Mouse (Mus musculus): Measurements from ENCODE around the gene St3gal3.

The St3gal3 gene

DNA sequence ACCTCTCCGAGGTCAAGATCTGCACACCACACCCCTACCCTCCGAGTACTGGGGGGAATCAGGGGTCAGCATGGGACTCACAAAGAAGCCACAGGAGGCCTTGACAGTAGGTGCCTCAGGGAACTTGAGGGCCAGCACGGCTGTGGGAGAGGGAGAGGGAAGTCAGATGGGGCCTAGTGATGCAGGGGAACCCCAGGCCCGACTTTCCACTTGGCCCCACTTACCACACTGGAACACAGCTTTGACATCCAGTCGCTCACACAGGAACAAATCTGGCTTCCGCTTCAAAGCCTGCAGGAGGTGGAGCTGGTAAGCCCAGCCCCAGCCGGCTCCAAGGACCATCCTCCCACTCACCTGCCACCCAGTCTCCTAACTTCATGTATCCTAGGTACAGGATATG is 239.4 kb downstream of the St3gal3 start:
- no peak for DNase-seq (ENCODE audit: low spot score in 2 of 2)

DNA sequence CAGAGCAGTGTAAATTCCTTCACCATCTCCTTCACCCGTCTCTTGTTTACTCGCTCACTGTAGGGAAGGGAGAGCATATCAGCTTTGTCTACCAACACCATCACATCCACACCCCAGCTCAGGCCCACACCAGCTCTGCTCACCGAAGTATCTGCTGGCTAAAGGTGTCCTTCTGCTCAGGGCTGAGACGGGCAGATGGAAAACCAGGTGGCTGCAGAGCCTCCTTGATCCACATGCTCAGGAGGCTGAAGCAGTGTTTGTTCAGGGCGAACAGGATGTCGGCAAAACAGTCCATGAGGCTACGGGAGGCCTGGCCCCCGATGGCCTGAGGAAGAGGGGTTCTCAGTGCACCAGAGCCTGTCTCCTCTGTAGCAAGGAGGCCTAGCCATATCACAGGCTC is 240.1 kb downstream of the St3gal3 start:
- DNase-seq (ENCODE audit: low spot score in 2 of 2): no peak

GRCm38 (mm10) chr4:117893376-117893775 is 241.3 kb downstream of the St3gal3 start:
- no peak for DNase-seq (ENCODE audit: low spot score in 2 of 2)

- peak; percentile 72 to 88 for DNase-seq (ENCODE audit: low spot score in 2 of 2)
Observed at GRCm38 (mm10) chr4:117891738-117892161, 243.0 kb downstream of the St3gal3 start, which contains the start of gene Dph2. Dph2 (minus strand) TSS chr4:117892032.

- DNase-seq (ENCODE audit: low spot score in 2 of 2): no peak
Observed at GRCm38 (mm10) chr4:117890750-117891149, 244.0 kb downstream of the St3gal3 start.

GRCm38 (mm10) chr4:117890031-117890430 is 244.7 kb downstream of the St3gal3 start:
- no peak for DNase-seq (ENCODE audit: low spot score in 2 of 2)

GRCm38 (mm10) chr4:117889471-117889870 is 245.2 kb downstream of the St3gal3 start:
- DNase-seq (ENCODE audit: low spot score in 2 of 2): no peak

DNA sequence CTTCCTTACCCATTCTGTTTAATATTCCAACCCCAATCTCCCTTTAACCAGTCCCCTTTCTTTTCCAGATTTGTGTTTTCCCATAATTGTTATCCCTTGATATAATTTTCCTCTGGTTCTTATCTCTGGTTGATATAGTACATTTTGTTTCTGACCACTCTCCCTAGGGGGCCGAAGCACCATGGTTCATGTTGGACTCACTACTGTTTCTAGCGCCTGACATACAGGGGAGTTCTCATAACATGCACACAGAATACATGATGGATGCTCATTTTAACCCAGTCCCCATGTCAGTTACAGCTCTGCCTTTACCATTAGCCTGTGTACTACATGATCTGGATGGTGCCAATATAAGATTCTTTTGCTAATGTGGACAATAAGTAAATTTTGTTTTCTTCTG is 246.8 kb downstream of the St3gal3 start:
- no peak for DNase-seq (ENCODE audit: low spot score in 2 of 2)

GRCm38 (mm10) chr4:117887133-117887532 is 247.6 kb downstream of the St3gal3 start, which contains the start of gene Atp6v0b:
Atp6v0b (minus strand) TSS chr4:117887333.
- DNase-seq (ENCODE audit: low spot score in 2 of 2): peak; percentile 94 to 95

DNA sequence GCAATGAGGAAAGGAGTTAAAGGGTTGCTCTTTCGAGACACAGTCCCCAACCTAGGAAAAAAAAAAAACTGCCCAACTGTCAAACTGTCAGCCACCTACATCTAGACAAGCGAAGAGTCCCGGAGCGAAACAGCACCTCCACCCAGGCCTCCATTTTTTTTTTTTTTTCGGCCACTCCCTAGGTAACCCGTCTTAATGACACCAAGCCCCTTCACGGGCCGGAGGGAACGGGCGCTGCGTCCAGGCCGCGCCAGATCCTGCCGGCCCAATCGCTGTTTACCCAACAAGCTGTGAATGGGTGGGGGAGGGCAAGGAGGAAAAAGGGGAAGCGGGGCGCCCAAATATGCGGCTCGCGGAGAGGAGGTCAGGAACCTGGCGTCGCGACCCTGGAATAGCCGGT is 248.1 kb downstream of the St3gal3 start:
- no peak for DNase-seq (ENCODE audit: low spot score in 2 of 2)

- DNase-seq (ENCODE audit: low spot score in 2 of 2): no peak
Observed at GRCm38 (mm10) chr4:117885994-117886393, 248.7 kb downstream of the St3gal3 start.

DNA sequence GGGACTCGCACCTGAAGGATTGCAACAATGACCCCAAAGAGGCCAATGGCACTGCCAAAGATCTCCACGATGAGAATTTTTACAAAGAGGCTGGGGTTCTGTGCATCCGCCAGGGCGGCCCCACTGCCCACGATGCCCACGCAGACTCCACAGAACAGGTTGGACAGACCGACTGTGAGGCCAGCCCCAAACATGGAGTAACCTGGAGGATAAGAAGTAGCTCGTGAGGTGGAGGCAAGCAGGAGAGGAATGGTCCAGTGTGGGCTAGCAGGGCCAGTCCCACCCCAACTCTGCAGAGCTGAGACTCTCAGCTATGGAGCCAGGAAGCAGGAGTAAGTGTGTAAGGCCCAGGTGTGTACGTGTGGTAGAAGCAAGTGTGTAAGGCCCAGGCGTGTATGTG is 249.6 kb downstream of the St3gal3 start:
- DNase-seq (ENCODE audit: low spot score in 2 of 2): no peak

DNA sequence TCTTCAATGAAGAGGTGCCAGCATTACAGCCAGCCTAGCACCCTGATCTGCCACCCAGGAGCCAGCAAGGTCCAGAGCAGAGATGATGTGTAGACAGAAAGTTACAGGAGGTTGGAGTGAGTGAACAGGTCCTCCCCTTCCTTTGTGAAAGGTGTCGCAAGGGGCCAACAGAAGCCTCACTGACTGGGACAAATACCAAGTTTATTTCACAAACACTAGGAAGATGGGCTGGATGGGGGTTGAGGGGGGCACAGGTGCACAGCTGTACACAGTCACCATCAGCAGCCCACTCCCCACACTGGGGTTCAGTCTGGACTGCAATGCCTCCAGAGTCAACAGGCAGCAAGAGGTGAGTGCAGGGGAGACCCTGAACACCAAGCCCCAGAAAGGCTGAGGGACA is 250.6 kb downstream of the St3gal3 start:
- DNase-seq (ENCODE audit: low spot score in 2 of 2): no peak

GRCm38 (mm10) chr4:117882701-117883691 is 251.7 kb downstream of the St3gal3 start, which contains the start of gene B4galt2:
B4galt2 (minus strand) TSS chr4:117883487.
- DNase-seq (ENCODE audit: low spot score in 2 of 2): peak; percentile 52

Data from right cerebral cortex, postnatal 36 days (tissue).